Mouse (Mus musculus): ENCODE data around the gene Zdhhc5.

DNA sequence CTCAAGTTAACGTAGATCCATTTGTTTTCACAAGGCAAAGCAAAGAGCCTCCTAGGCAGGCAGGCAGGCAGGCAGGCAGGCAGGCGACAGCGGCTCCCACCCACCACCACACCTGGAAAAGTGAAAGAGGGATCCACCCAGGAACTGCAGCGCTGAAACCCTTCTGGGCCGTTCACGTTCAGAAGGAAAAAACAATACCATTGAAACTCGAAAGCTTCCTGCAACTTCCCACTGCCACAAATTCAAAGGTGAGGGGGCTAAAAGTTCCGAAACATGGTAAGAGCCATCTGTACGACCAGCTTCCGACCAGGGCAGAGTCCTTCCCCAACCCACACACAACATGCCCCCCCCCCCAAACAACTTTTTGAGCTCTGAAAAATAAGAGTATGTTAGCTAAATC, 65.3 kb downstream of the Zdhhc5 start:
- TF ChIP-seq MAX (IDR thresholded peaks at IDR 0.05; ENCODE audit: low read length), result no peak
- TF ChIP-seq SMC3 (IDR thresholded peaks at IDR 0.05; ENCODE audit: low read depth, low read length), result no peak
- TF ChIP-seq CTCF (conservative IDR thresholded peaks at IDR 0.05 in 1 of 2, IDR thresholded peaks at IDR 0.05 in 1 of 2; ENCODE audit: low read depth in 2 of 2, low read length in 2 of 2), result no peak
- TF ChIP-seq HCFC1 (IDR thresholded peaks at IDR 0.05; ENCODE audit: low read depth, low read length), result no peak
- no peak for TF ChIP-seq POLR2A (IDR thresholded peaks at IDR 0.05; ENCODE audit: low read depth, low read length)
- no peak for TF ChIP-seq JUND (conservative IDR thresholded peaks at IDR 0.05; ENCODE audit: low read depth, low read length)
- no peak for TF ChIP-seq ZNF384 (IDR thresholded peaks at IDR 0.05; ENCODE audit: low read depth, low read length)

Measured in CH12.LX (cell line).